Mouse (Mus musculus): ENCODE results near the gene Zmiz1. TPM values are rescaled to one million over a fixed set of nuclear protein-coding genes. Genes with fewer than 3 reads are reported as not detected.

Gene Zmiz1
- polyA plus RNA-seq, 1 experiment from 2014 or later, result 57.0 TPM

GRCm38 (mm10) chr14:25600358-25600757, 141.4 kb downstream of the Zmiz1 start:
- no peak overlapping the region for H3K9ac ChIP-seq (ENCODE audit: low read depth, low read length)
- H3K36me3 ChIP-seq (ENCODE audit: control insufficient read depth, insufficient read depth, low read length), result no peaks in the 10 kb centered on the region
- DNase-seq (ENCODE audit: low spot score), result no peak
- H3K4me2 ChIP-seq (replicated peaks; ENCODE audit: low read depth, low read length), result no peak overlapping the region
- 85% methylated on average over 7 of the region's 7 CpGs for WGBS
- H3K27ac ChIP-seq (ENCODE audit: low read depth, low read length), result no peak overlapping the region
- H3K4me1 ChIP-seq (replicated peaks; ENCODE audit: control insufficient read depth, insufficient read depth, low read length), result peaks cover 18% of the 10 kb centered on the region
- H3K4me3 ChIP-seq (ENCODE audit: low read depth, low read length), result no peak overlapping the region
- no peak for ATAC-seq (ENCODE audit: low FRiP score)
- H3K9me3 ChIP-seq (ENCODE audit: control insufficient read depth, low read length), result no peaks in the 10 kb centered on the region
- H3K27me3 ChIP-seq (ENCODE audit: control insufficient read depth, insufficient read depth, low read length), result no peaks in the 10 kb centered on the region

DNA sequence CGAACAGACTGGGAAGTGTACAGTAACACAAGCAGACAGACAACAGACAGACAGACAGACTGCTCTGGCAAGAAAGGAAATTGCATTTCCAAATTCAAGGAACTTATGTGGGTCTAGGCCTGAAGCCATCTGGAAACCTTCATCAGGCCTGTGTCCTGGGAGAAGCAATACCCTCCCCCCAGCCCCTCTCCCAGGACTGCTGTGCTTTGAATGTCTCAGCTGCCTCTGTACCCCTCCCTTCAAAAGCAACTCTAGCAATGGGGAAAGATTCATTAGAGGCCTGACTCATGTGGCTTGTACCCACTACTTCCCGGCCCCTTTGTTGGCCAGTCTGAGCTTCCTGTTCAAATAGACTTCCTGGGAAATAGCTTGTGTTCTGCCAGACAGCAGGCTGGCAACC, 142.0 kb downstream of the Zmiz1 start:
- no peaks in the 10 kb centered on the region for H3K9me3 ChIP-seq (ENCODE audit: control insufficient read depth, low read length)
- no peak overlapping the region for H3K9ac ChIP-seq (ENCODE audit: low read depth, low read length)
- DNase-seq (ENCODE audit: low spot score), result no peak
- peaks cover 20% of the 10 kb centered on the region for H3K4me1 ChIP-seq (replicated peaks; ENCODE audit: control insufficient read depth, insufficient read depth, low read length)
- WGBS, result 72% methylated on average over 2 of the region's 2 CpGs
- no peak overlapping the region for H3K27ac ChIP-seq (ENCODE audit: low read depth, low read length)
- no peaks in the 10 kb centered on the region for H3K36me3 ChIP-seq (ENCODE audit: control insufficient read depth, insufficient read depth, low read length)
- H3K4me3 ChIP-seq (ENCODE audit: low read depth, low read length), result no peak overlapping the region
- ATAC-seq (ENCODE audit: low FRiP score), result no peak
- H3K27me3 ChIP-seq (ENCODE audit: control insufficient read depth, insufficient read depth, low read length), result no peaks in the 10 kb centered on the region
- H3K4me2 ChIP-seq (replicated peaks; ENCODE audit: low read depth, low read length), result no peak overlapping the region

DNA sequence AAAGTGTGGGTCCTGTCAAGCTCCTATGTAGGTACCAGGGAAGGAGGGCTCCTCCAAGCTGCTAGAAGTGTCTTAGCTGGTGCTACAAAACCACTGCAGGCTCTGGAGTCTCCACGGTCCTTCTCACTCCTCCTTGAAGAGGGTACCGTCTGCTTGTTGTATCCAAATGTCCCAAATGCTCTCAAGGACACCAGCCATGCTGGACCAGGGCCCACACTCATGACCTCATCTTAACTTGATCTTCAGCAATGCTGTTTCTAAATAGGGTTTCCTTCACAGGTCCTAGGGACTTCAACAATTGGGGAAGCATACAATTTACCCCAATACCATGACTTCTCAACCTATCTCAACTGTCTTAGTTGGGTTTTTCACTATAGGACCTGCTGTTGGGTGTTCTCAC, 143.0 kb downstream of the Zmiz1 start:
- H3K9me3 ChIP-seq (ENCODE audit: control insufficient read depth, low read length), result no peaks in the 10 kb centered on the region
- no peak overlapping the region for H3K4me3 ChIP-seq (ENCODE audit: low read depth, low read length)
- no peak overlapping the region for H3K27ac ChIP-seq (ENCODE audit: low read depth, low read length)
- H3K4me2 ChIP-seq (replicated peaks; ENCODE audit: low read depth, low read length), result no peak overlapping the region
- no peaks in the 10 kb centered on the region for H3K27me3 ChIP-seq (ENCODE audit: control insufficient read depth, insufficient read depth, low read length)
- no peak overlapping the region for H3K9ac ChIP-seq (ENCODE audit: low read depth, low read length)
- WGBS, result 93% methylated on average over 2 of the region's 2 CpGs
- DNase-seq (ENCODE audit: low spot score) (no peak), ATAC-seq (ENCODE audit: low FRiP score) (no peak)
- H3K36me3 ChIP-seq (ENCODE audit: control insufficient read depth, insufficient read depth, low read length), result no peaks in the 10 kb centered on the region
- H3K4me1 ChIP-seq (replicated peaks; ENCODE audit: control insufficient read depth, insufficient read depth, low read length), result peaks cover 25% of the 10 kb centered on the region

GRCm38 (mm10) chr14:25604395-25605142, 145.6 kb downstream of the Zmiz1 start:
- H3K36me3 ChIP-seq (ENCODE audit: control insufficient read depth, insufficient read depth, low read length), result no peaks in the 10 kb centered on the region
- ATAC-seq (ENCODE audit: low FRiP score) (no peak), DNase-seq (ENCODE audit: low spot score) (peak; percentile 46)
- peak overlapping the region; percentile 63 for H3K27ac ChIP-seq (ENCODE audit: low read depth, low read length)
- 6% methylated on average over 15 of the region's 18 CpGs for WGBS
- no peak overlapping the region for H3K4me3 ChIP-seq (ENCODE audit: low read depth, low read length)
- 0 out of 2 replicates have a peak overlapping the region, but pooled peaks have one; percentile 18 for H3K4me2 ChIP-seq (replicated peaks; ENCODE audit: low read depth, low read length)
- H3K27me3 ChIP-seq (ENCODE audit: control insufficient read depth, insufficient read depth, low read length), result no peaks in the 10 kb centered on the region
- no peaks in the 10 kb centered on the region for H3K9me3 ChIP-seq (ENCODE audit: control insufficient read depth, low read length)
- H3K9ac ChIP-seq (ENCODE audit: low read depth, low read length), result no peak overlapping the region
- H3K4me1 ChIP-seq (replicated peaks; ENCODE audit: control insufficient read depth, insufficient read depth, low read length), result peaks cover 34% of the 10 kb centered on the region

DNA sequence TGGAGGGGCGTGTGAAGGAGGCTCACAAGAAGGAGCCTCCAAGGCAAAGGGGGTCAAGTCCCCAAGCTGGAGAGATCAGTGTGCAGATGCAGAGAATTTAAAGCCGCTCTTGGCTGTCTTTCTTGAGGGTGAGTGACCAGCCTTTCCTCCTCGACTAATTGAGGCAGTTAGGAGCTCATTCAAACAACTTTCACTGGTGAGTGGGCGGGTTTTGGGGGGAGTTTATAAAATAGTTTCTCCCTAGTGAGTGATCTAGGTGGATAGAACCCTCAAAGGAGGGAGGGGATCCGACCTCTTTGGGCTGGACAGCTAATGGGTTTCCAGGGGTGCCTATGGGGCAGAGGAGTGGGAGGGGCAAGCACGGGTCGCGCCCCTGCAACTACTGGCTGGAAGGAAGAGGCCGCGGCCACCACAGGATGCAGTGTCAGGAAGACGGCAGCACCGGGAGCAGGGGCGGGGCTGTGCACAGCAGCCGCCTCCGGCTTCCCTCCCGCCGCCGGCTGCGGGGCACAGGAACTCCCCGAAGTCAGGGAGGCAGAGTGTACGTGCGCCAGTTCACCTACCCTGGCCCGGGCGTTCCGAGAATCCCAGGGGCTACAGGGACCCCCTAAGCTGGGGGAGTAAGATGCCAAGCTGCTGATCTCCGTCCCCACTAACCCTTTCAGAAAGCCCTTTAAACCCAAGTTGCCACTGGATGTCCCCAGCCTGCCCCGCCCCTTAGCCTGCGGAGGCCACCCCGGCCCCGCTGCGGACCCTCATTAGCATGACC, 147.6 kb downstream of the Zmiz1 start:
- DNase-seq (ENCODE audit: low spot score), result peak; percentile 83
- H3K9ac ChIP-seq (ENCODE audit: low read depth, low read length), result peak overlapping the region; percentile 96
- H3K4me1 ChIP-seq (replicated peaks; ENCODE audit: control insufficient read depth, insufficient read depth, low read length), result peaks cover 40% of the 10 kb centered on the region
- H3K27ac ChIP-seq (ENCODE audit: low read depth, low read length), result peak overlapping the region; percentile 99
- H3K4me2 ChIP-seq (replicated peaks; ENCODE audit: low read depth, low read length), result peak overlapping the region; percentile 93
- H3K27me3 ChIP-seq (ENCODE audit: control insufficient read depth, insufficient read depth, low read length), result no peaks in the 10 kb centered on the region
- peak overlapping the region; percentile 52 for H3K4me3 ChIP-seq (ENCODE audit: low read depth, low read length)
- no peaks in the 10 kb centered on the region for H3K36me3 ChIP-seq (ENCODE audit: control insufficient read depth, insufficient read depth, low read length)
- peak; percentile 38 for ATAC-seq (ENCODE audit: low FRiP score)
- no peaks in the 10 kb centered on the region for H3K9me3 ChIP-seq (ENCODE audit: control insufficient read depth, low read length)
- WGBS, result under 1% methylated on average over 31 of the region's 31 CpGs

DNA sequence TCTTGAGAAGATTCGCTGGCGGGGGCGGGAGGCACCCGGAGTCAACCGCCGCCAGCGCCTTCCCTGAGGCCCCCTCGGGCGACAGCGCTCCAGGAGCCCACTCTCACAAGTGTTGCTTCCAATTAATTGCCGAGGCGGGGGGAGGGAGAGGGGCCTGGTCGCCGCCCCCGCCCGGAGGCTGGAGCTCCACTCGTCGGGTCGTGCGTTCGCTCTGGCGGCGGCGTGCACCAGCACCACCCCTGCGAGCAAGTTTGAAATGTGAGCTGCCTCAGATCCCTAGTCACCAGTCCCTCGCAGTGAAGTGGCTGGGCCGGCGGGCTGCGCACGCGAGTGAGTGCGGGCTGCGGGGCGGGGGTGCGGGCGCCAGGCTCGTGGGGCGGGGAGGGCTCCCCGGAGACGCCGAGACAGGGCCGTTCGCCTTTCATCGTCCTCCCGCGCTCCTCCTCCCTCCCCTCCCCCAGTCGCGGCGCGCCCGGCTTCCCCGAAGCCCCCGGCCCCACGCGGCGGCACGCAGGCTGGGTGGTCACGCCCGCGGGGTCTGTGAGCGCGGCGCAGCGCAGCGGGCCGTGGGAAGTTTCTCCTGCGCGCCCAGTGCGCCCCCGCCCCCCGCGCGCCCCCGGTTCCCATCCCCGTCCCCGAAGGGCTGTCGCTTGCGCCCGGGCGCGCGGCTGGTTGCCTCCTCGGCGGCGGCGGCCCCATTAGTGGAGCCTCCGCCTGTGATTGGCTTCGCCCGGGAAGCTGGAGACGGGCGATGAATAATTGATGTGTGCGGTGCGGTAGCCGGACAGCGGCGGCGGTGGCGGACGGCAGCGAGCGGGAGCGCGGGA, 148.4 kb downstream of the Zmiz1 start:
- Histone ChIP-seq H3K36me3 (ENCODE audit: control insufficient read depth, insufficient read depth, low read length) (no peaks in the 10 kb centered on the region), H3K4me1 (replicated peaks; ENCODE audit: control insufficient read depth, insufficient read depth, low read length) (peaks cover 40% of the 10 kb centered on the region), H3K27ac (ENCODE audit: low read depth, low read length) (peak overlapping the region; percentile 99), H3K9me3 (ENCODE audit: control insufficient read depth, low read length) (no peaks in the 10 kb centered on the region), H3K9ac (ENCODE audit: low read depth, low read length) (peak overlapping the region; percentile 96), H3K4me3 (ENCODE audit: low read depth, low read length) (peak overlapping the region; percentile 52), H3K27me3 (ENCODE audit: control insufficient read depth, insufficient read depth, low read length) (no peaks in the 10 kb centered on the region), H3K4me2 (replicated peaks; ENCODE audit: low read depth, low read length) (peak overlapping the region; percentile 93)
- WGBS, result under 1% methylated on average over 68 of the region's 103 CpGs
- peak; percentile 86 for DNase-seq (ENCODE audit: low spot score)
- ATAC-seq (ENCODE audit: low FRiP score), result peak; percentile 77

DNA sequence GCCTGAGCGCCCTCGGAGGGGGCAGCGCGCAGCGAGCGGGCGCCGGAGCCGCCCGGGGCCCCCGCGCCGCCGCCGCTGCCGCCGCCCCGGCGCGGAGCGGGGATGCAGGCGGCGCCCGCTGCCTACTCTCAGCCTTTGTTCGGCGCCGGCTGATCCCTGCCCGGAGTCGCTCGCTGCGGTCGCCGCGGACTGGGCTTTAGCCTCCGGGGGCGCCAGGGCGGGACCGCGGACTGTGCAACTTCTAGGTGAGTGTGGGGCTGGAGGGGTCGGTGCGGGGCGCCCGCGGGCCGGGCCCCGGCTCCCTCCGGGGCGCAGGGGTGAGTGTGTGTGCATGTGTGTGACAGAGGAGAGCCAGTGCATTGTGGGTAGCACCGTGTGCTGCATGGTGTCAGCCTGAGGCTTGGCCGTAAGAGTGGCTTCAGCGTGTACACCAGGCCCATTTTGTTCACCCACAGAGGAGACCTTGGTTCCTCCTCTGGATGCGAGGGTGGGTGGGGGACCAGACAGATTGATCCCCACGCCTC, 149.0 kb downstream of the Zmiz1 start:
- ATAC-seq (ENCODE audit: low FRiP score), result peak; percentile 77
- WGBS, result under 1% methylated on average over 49 of the region's 53 CpGs
- Histone ChIP-seq H3K9ac (ENCODE audit: low read depth, low read length) (peak overlapping the region; percentile 96), H3K4me1 (replicated peaks; ENCODE audit: control insufficient read depth, insufficient read depth, low read length) (peaks cover 39% of the 10 kb centered on the region), H3K27me3 (ENCODE audit: control insufficient read depth, insufficient read depth, low read length) (no peaks in the 10 kb centered on the region), H3K9me3 (ENCODE audit: control insufficient read depth, low read length) (no peaks in the 10 kb centered on the region), H3K36me3 (ENCODE audit: control insufficient read depth, insufficient read depth, low read length) (no peaks in the 10 kb centered on the region), H3K27ac (ENCODE audit: low read depth, low read length) (peak overlapping the region; percentile 99), H3K4me3 (ENCODE audit: low read depth, low read length) (peak overlapping the region; percentile 52), H3K4me2 (replicated peaks; ENCODE audit: low read depth, low read length) (peak overlapping the region; percentile 93)
- DNase-seq (ENCODE audit: low spot score), result peak; percentile 74

DNA sequence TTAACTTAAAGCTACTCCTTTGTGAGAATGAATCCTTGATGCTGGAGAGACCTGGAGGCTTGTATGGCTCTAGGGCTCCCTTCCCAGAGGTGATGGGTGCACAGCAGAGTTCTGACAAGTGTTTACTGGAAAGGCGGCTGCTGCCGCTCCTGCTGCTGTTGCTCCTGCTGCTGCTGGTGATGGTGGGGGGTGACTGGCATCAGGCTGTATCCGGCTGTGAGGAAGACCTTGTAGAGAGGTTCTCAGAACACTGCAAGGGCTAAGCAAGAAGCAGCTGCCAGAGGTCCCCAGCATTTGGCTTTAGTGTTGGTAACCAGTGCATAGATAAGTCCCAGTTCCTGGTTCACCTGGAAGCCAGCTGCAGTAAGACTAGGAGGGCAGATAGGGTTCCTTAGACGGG, 149.6 kb downstream of the Zmiz1 start:
- 14% methylated on average over 4 of the region's 4 CpGs for WGBS
- H3K4me1 ChIP-seq (replicated peaks; ENCODE audit: control insufficient read depth, insufficient read depth, low read length), result peaks cover 34% of the 10 kb centered on the region
- peak overlapping the region; percentile 96 for H3K9ac ChIP-seq (ENCODE audit: low read depth, low read length)
- H3K9me3 ChIP-seq (ENCODE audit: control insufficient read depth, low read length), result no peaks in the 10 kb centered on the region
- peak overlapping the region; percentile 93 for H3K4me2 ChIP-seq (replicated peaks; ENCODE audit: low read depth, low read length)
- peak overlapping the region; percentile 99 for H3K27ac ChIP-seq (ENCODE audit: low read depth, low read length)
- H3K27me3 ChIP-seq (ENCODE audit: control insufficient read depth, insufficient read depth, low read length), result no peaks in the 10 kb centered on the region
- ATAC-seq (ENCODE audit: low FRiP score) (no peak), DNase-seq (ENCODE audit: low spot score) (peak; percentile 29)
- H3K4me3 ChIP-seq (ENCODE audit: low read depth, low read length), result peak overlapping the region; percentile 52
- no peaks in the 10 kb centered on the region for H3K36me3 ChIP-seq (ENCODE audit: control insufficient read depth, insufficient read depth, low read length)

Data from hindbrain, embryonic 11.5 days (tissue).